Mouse (Mus musculus): Measurements from ENCODE around the gene Psmd7. TPM values are rescaled to one million over a fixed set of nuclear protein-coding genes. Genes with fewer than 3 reads are reported as not detected.

The Psmd7 gene
- total and polyA plus RNA-seq, 3 experiments, result 186 to 403 (median 205) TPM

GRCm38 (mm10) chr8:107608751-107609150 lies 20.5 kb upstream of the Psmd7 start:
- no peak for DNase-seq (ENCODE audit: low read depth, low spot score)
- H3K4me1 ChIP-seq (ENCODE audit: control insufficient read depth in 1 of 2, insufficient read depth in 2 of 2, low read length in 2 of 2), result no peaks in the 10 kb centered on the region
- TF ChIP-seq TAL1 (IDR thresholded peaks at IDR 0.05; ENCODE audit: low read length) (no peak), CHD2 (IDR thresholded peaks at IDR 0.05; ENCODE audit: low read length) (no peak), JUND (IDR thresholded peaks at IDR 0.05; ENCODE audit: low read depth, low read length) (no peak), MEF2A (IDR thresholded peaks at IDR 0.05; ENCODE audit: extremely low read depth, insufficient replicate concordance, low read depth, low read length, poor library complexity, severe bottlenecking) (no peak), BHLHE40 (IDR thresholded peaks at IDR 0.05; ENCODE audit: borderline replicate concordance, low read depth, low read length) (no peak), SMC3 (IDR thresholded peaks at IDR 0.05; ENCODE audit: low read depth, low read length) (no peak), ZNF384 (IDR thresholded peaks at IDR 0.05; ENCODE audit: low read depth, low read length) (no peak), NRF1 (IDR thresholded peaks at IDR 0.05; ENCODE audit: insufficient read depth, low read depth, low read length, poor library complexity, severe bottlenecking) (no peak), POLR2AphosphoS5 (IDR thresholded peaks at IDR 0.05; ENCODE audit: borderline replicate concordance, low read depth, low read length) (no peak), GATA1 (IDR thresholded peaks at IDR 0.05; ENCODE audit: low read depth, low read length) (no peak), TCF12 (IDR thresholded peaks at IDR 0.05; ENCODE audit: low read depth, low read length) (no peak), MAFK (IDR thresholded peaks at IDR 0.05; ENCODE audit: borderline replicate concordance, low read depth, low read length) (no peak), SIN3A (IDR thresholded peaks at IDR 0.05; ENCODE audit: low read length) (no peak), ETS1 (IDR thresholded peaks at IDR 0.05; ENCODE audit: low read depth, low read length) (no peak), MYC (IDR thresholded peaks at IDR 0.05; ENCODE audit: low read depth, low read length) (no peak), NELFE (IDR thresholded peaks at IDR 0.05; ENCODE audit: low read depth, low read length) (no peak), ZKSCAN1 (IDR thresholded peaks at IDR 0.05; ENCODE audit: low read depth, low read length) (no peak)

GRCm38 (mm10) chr8:107603026-107603425 lies 14.8 kb upstream of the Psmd7 start:
- Histone ChIP-seq H3K4me1 (ENCODE audit: control insufficient read depth in 1 of 2, insufficient read depth in 2 of 2, low read length in 2 of 2) (no peaks in the 10 kb centered on the region), H3K9me3 (replicated peaks; ENCODE audit: insufficient read depth, low read length) (no peaks in the 10 kb centered on the region), H3K27me3 (ENCODE audit: control insufficient read depth in 1 of 2, insufficient read depth in 2 of 2, low read length in 2 of 2) (no peaks in the 10 kb centered on the region), H3K27ac (ENCODE audit: control insufficient read depth, low read depth, low read length) (no peak overlapping the region), H3K4me3 (ENCODE audit: control insufficient read depth in 1 of 2, insufficient read depth in 1 of 2, low read depth in 2 of 2, low read length in 2 of 2) (no peak overlapping the region), H3K79me2 (ENCODE audit: control insufficient read depth, insufficient read depth, low read length, poor library complexity) (no peaks in the 10 kb centered on the region), H3K9ac (ENCODE audit: control insufficient read depth, low read depth, low read length, poor library complexity, severe bottlenecking) (no peak overlapping the region), H3K36me3 (ENCODE audit: control insufficient read depth in 1 of 2, insufficient read depth in 2 of 2, low read length in 2 of 2) (no peaks in the 10 kb centered on the region)
- peak; percentile 73 for DNase-seq (ENCODE audit: low read depth, low spot score)
- TF ChIP-seq MAFK (IDR thresholded peaks at IDR 0.05; ENCODE audit: borderline replicate concordance, low read depth, low read length) (no peak), MEF2A (IDR thresholded peaks at IDR 0.05; ENCODE audit: extremely low read depth, insufficient replicate concordance, low read depth, low read length, poor library complexity, severe bottlenecking) (no peak), ZNF384 (IDR thresholded peaks at IDR 0.05; ENCODE audit: low read depth, low read length) (peak; percentile 96), KAT2A (conservative IDR thresholded peaks at IDR 0.05; ENCODE audit: low read depth, low read length) (no peak), UBTF (IDR thresholded peaks at IDR 0.05; ENCODE audit: borderline replicate concordance, insufficient read depth, low read depth, low read length) (no peak), NELFE (IDR thresholded peaks at IDR 0.05; ENCODE audit: low read depth, low read length) (no peak), USF2 (IDR thresholded peaks at IDR 0.05; ENCODE audit: borderline replicate concordance in 1 of 2, insufficient read depth in 1 of 2, low read depth in 1 of 2, low read length in 2 of 2) (no peak), RCOR1 (IDR thresholded peaks at IDR 0.05; ENCODE audit: low read depth, low read length) (no peak), POLR2AphosphoS2 (IDR thresholded peaks at IDR 0.05; ENCODE audit: low read length) (no peak), E2F4 (IDR thresholded peaks at IDR 0.05; ENCODE audit: borderline replicate concordance, low read depth, low read length) (no peak), MXI1 (IDR thresholded peaks at IDR 0.05; ENCODE audit: low read depth, low read length) (no peak), SMC3 (IDR thresholded peaks at IDR 0.05; ENCODE audit: low read depth, low read length) (peak; percentile 78), CTCF (IDR thresholded peaks at IDR 0.05 in 2 of 3, conservative IDR thresholded peaks at IDR 0.05 in 1 of 3; ENCODE audit: control insufficient read depth in 1 of 3, insufficient read depth in 1 of 3, low read depth in 2 of 3, low read length in 3 of 3, poor library complexity in 1 of 3, severe bottlenecking in 1 of 3) (peak; percentile 64 to 85 (median 81)), RAD21 (IDR thresholded peaks at IDR 0.05; ENCODE audit: low read depth, low read length) (peak; percentile 99), POLR2AphosphoS5 (IDR thresholded peaks at IDR 0.05; ENCODE audit: borderline replicate concordance, low read depth, low read length) (no peak), ZC3H11A (IDR thresholded peaks at IDR 0.05; ENCODE audit: low read depth, low read length) (peak; percentile 78), GATA1 (IDR thresholded peaks at IDR 0.05; ENCODE audit: low read depth, low read length) (no peak)

More at GRCm38 (mm10) chr8:107608751-107609150, 20.5 kb upstream of the Psmd7 start:
- no peak overlapping the region for H3K9ac ChIP-seq (ENCODE audit: control insufficient read depth, low read depth, low read length, poor library complexity, severe bottlenecking)
- H3K4me3 ChIP-seq (ENCODE audit: control insufficient read depth in 1 of 2, insufficient read depth in 1 of 2, low read depth in 2 of 2, low read length in 2 of 2), result no peak overlapping the region
- H3K27me3 ChIP-seq (ENCODE audit: control insufficient read depth in 1 of 2, insufficient read depth in 2 of 2, low read length in 2 of 2), result no peaks in the 10 kb centered on the region; a peak in 1 of 4 replicates
- H3K36me3 ChIP-seq (ENCODE audit: control insufficient read depth in 1 of 2, insufficient read depth in 2 of 2, low read length in 2 of 2), result no peaks in the 10 kb centered on the region
- H3K27ac ChIP-seq (ENCODE audit: control insufficient read depth, low read depth, low read length), result no peak overlapping the region
- no peaks in the 10 kb centered on the region for H3K9me3 ChIP-seq (replicated peaks; ENCODE audit: insufficient read depth, low read length)
- H3K79me2 ChIP-seq (ENCODE audit: control insufficient read depth, insufficient read depth, low read length, poor library complexity), result no peaks in the 10 kb centered on the region
